Mouse (Mus musculus) retina, adult 2 months (tissue): Measurements from ENCODE around the gene Olfr1393.
"Not testable (repeated sequence)": the region's sequence is repeated elsewhere in the genome, so short reads cannot be mapped to it uniquely, and the experiment has no call there.

Experiments used
- DNase-seq: peaks from one replicate; pipeline ENCODE4 v3.0.0-alpha.2; 2012; ENCODE audit warnings: low read depth, low spot score

The Olfr1393 gene

GRCm38 (mm10) chr11:49250422-49251379 lies 27.4 kb upstream of the Olfr1393 start:
- peak; percentile 41 for DNase-seq

GRCm38 (mm10) chr11:49251380-49251761 lies 26.7 kb upstream of the Olfr1393 start:
- DNase-seq: no peak

GRCm38 (mm10) chr11:49252048-49252447 lies 26.1 kb upstream of the Olfr1393 start:
- no peak for DNase-seq

GRCm38 (mm10) chr11:49253035-49253434 lies 25.1 kb upstream of the Olfr1393 start:
- no peak for DNase-seq

GRCm38 (mm10) chr11:49259296-49259695 lies 18.8 kb upstream of the Olfr1393 start:
- DNase-seq: no peak

- no peak for DNase-seq
Measured at GRCm38 (mm10) chr11:49259829-49260228, 18.3 kb upstream of the Olfr1393 start.

- no peak for DNase-seq
Measured at GRCm38 (mm10) chr11:49260598-49261312, 17.3 kb upstream of the Olfr1393 start.

- DNase-seq: no peak
Measured at GRCm38 (mm10) chr11:49261313-49261855, 16.7 kb upstream of the Olfr1393 start.

GRCm38 (mm10) chr11:49262286-49262685 lies 15.8 kb upstream of the Olfr1393 start:
- DNase-seq: no peak

GRCm38 (mm10) chr11:49263149-49263548 lies 15.0 kb upstream of the Olfr1393 start:
- no peak for DNase-seq

GRCm38 (mm10) chr11:49264081-49264480 lies 14.0 kb upstream of the Olfr1393 start:
- no peak for DNase-seq

- no peak for DNase-seq
Measured at GRCm38 (mm10) chr11:49264622-49265021, 13.5 kb upstream of the Olfr1393 start.

- no peak for DNase-seq
Measured at GRCm38 (mm10) chr11:49265101-49265500, 13.0 kb upstream of the Olfr1393 start.

- no peak for DNase-seq
Measured at GRCm38 (mm10) chr11:49266671-49267070, 11.4 kb upstream of the Olfr1393 start.

- no peak for DNase-seq
Measured at GRCm38 (mm10) chr11:49267316-49267715, 10.8 kb upstream of the Olfr1393 start.

GRCm38 (mm10) chr11:49267970-49268579 lies 10.0 kb upstream of the Olfr1393 start:
- DNase-seq: no peak

- no peak for DNase-seq
Measured at GRCm38 (mm10) chr11:49269761-49270160, 8.3 kb upstream of the Olfr1393 start.

GRCm38 (mm10) chr11:49270368-49270767 lies 7.7 kb upstream of the Olfr1393 start:
- no peak for DNase-seq

- DNase-seq: no peak
Measured at GRCm38 (mm10) chr11:49271334-49271733, 6.8 kb upstream of the Olfr1393 start.

- DNase-seq: no peak
Measured at GRCm38 (mm10) chr11:49273834-49274519, 4.1 kb upstream of the Olfr1393 start.

GRCm38 (mm10) chr11:49284982-49285381 lies 6.9 kb downstream of the Olfr1393 start, which contains the start of gene Olfr1392:
Olfr1392 (plus strand) TSS chr11:49285282.
- not testable (repeated sequence) for DNase-seq
